Mouse (Mus musculus): ENCODE results near the gene Pkhd1.

- no peak for TF ChIP-seq CTCF (IDR thresholded peaks at IDR 0.05; ENCODE audit: low read depth, low read length)
- no peak for TF ChIP-seq POLR2A (IDR thresholded peaks at IDR 0.05; ENCODE audit: borderline replicate concordance, low read depth, low read length)
These were observed 600.2 kb downstream of the Pkhd1 start for GRCm38 (mm10) chr1:20017619-20018018.

Measured in bone marrow macrophage, adult 2 months (primary cell).